Mouse (Mus musculus): ENCODE data around the gene Abhd2. TPM values are rescaled to one million over a fixed set of nuclear protein-coding genes. Genes with fewer than 3 reads are reported as not detected.

The Abhd2 gene
- polyA plus RNA-seq, 1 experiment from 2014 or later, result 10.1 TPM

- H3K9me3 ChIP-seq, result no peaks in the 10 kb centered on the region
- no peaks in the 10 kb centered on the region for H3K36me3 ChIP-seq
- H3K27ac ChIP-seq, result no peak overlapping the region
- H3K27me3 ChIP-seq (ENCODE audit: insufficient read depth, poor library complexity, severe bottlenecking), result 0 out of 2 replicates have a peak, but pooled peaks cover 6% of the 10 kb centered on the region
- DNase-seq (ENCODE audit: low spot score), result no peak
- no peak overlapping the region for H3K4me3 ChIP-seq
- 77% methylated on average over 7 of the region's 7 CpGs for WGBS
- H3K4me1 ChIP-seq (replicated peaks), result peaks cover 10% of the 10 kb centered on the region; the same call in 1 of the 2 replicates
Measured at GRCm38 (mm10) chr7:79247881-79248389, 25.1 kb upstream of the Abhd2 start.

GRCm38 (mm10) chr7:79249581-79249980, 23.4 kb upstream of the Abhd2 start:
- Histone ChIP-seq H3K9me3 (no peaks in the 10 kb centered on the region), H3K4me1 (replicated peaks) (peaks cover 6% of the 10 kb centered on the region; the same call in 1 of the 2 replicates), H3K4me3 (no peak overlapping the region), H3K36me3 (no peaks in the 10 kb centered on the region), H3K27me3 (ENCODE audit: insufficient read depth, poor library complexity, severe bottlenecking) (0 out of 2 replicates have a peak, but pooled peaks cover 2% of the 10 kb centered on the region), H3K27ac (no peak overlapping the region)
- 90% methylated on average over 2 of the region's 2 CpGs for WGBS
- DNase-seq (ENCODE audit: low spot score), result no peak

GRCm38 (mm10) chr7:79254248-79254888, 18.6 kb upstream of the Abhd2 start:
- no peak overlapping the region for H3K4me3 ChIP-seq
- no peaks in the 10 kb centered on the region for H3K36me3 ChIP-seq
- WGBS, result 75% methylated on average over 3 of the region's 3 CpGs
- H3K4me1 ChIP-seq (replicated peaks), result no peaks in the 10 kb centered on the region
- no peak overlapping the region for H3K27ac ChIP-seq
- no peak for DNase-seq (ENCODE audit: low spot score)
- H3K9me3 ChIP-seq, result no peaks in the 10 kb centered on the region
- no peaks in the 10 kb centered on the region for H3K27me3 ChIP-seq (ENCODE audit: insufficient read depth, poor library complexity, severe bottlenecking)

GRCm38 (mm10) chr7:79255350-79255749, 17.6 kb upstream of the Abhd2 start:
- Histone ChIP-seq H3K27ac (no peak overlapping the region), H3K27me3 (ENCODE audit: insufficient read depth, poor library complexity, severe bottlenecking) (no peaks in the 10 kb centered on the region), H3K4me3 (no peak overlapping the region), H3K36me3 (no peaks in the 10 kb centered on the region), H3K9me3 (no peaks in the 10 kb centered on the region), H3K4me1 (replicated peaks) (no peaks in the 10 kb centered on the region)
- no peak for DNase-seq (ENCODE audit: low spot score)
- 93% methylated on average over 7 of the region's 7 CpGs for WGBS

- no peaks in the 10 kb centered on the region for H3K4me1 ChIP-seq (replicated peaks)
- DNase-seq (ENCODE audit: low spot score), result no peak
- no peak overlapping the region for H3K4me3 ChIP-seq
- H3K9me3 ChIP-seq, result no peaks in the 10 kb centered on the region
- H3K36me3 ChIP-seq, result no peaks in the 10 kb centered on the region
- no peak overlapping the region for H3K27ac ChIP-seq
- WGBS, result 83% methylated on average over 10 of the region's 10 CpGs
- no peaks in the 10 kb centered on the region for H3K27me3 ChIP-seq (ENCODE audit: insufficient read depth, poor library complexity, severe bottlenecking)
Measured at GRCm38 (mm10) chr7:79255752-79256151, 17.2 kb upstream of the Abhd2 start.

- no peak overlapping the region for H3K27ac ChIP-seq
- no peaks in the 10 kb centered on the region for H3K9me3 ChIP-seq
- WGBS, result 92% methylated on average over 4 of the region's 4 CpGs
- no peak overlapping the region for H3K4me3 ChIP-seq
- H3K4me1 ChIP-seq (replicated peaks), result no peaks in the 10 kb centered on the region
- no peaks in the 10 kb centered on the region for H3K36me3 ChIP-seq
- DNase-seq (ENCODE audit: low spot score), result no peak
- no peaks in the 10 kb centered on the region for H3K27me3 ChIP-seq (ENCODE audit: insufficient read depth, poor library complexity, severe bottlenecking)
Measured at GRCm38 (mm10) chr7:79256716-79257115, 16.3 kb upstream of the Abhd2 start.

- WGBS, result 88% methylated on average over 10 of the region's 10 CpGs
- no peak overlapping the region for H3K27ac ChIP-seq
- no peaks in the 10 kb centered on the region for H3K27me3 ChIP-seq (ENCODE audit: insufficient read depth, poor library complexity, severe bottlenecking)
- no peaks in the 10 kb centered on the region for H3K4me1 ChIP-seq (replicated peaks)
- no peak overlapping the region for H3K4me3 ChIP-seq
- no peak for DNase-seq (ENCODE audit: low spot score)
- H3K9me3 ChIP-seq, result no peaks in the 10 kb centered on the region
- no peaks in the 10 kb centered on the region for H3K36me3 ChIP-seq
Measured at GRCm38 (mm10) chr7:79258981-79259542, 13.9 kb upstream of the Abhd2 start.

GRCm38 (mm10) chr7:79262478-79262877, 10.5 kb upstream of the Abhd2 start:
- no peaks in the 10 kb centered on the region for H3K4me1 ChIP-seq (replicated peaks)
- 73% methylated on average over 8 of the region's 8 CpGs for WGBS
- no peak overlapping the region for H3K4me3 ChIP-seq
- no peaks in the 10 kb centered on the region for H3K9me3 ChIP-seq
- no peaks in the 10 kb centered on the region for H3K36me3 ChIP-seq
- no peak for DNase-seq (ENCODE audit: low spot score)
- H3K27ac ChIP-seq, result no peak overlapping the region
- H3K27me3 ChIP-seq (ENCODE audit: insufficient read depth, poor library complexity, severe bottlenecking), result no peaks in the 10 kb centered on the region

GRCm38 (mm10) chr7:79263776-79264175, 9.2 kb upstream of the Abhd2 start:
- Histone ChIP-seq H3K36me3 (no peaks in the 10 kb centered on the region), H3K9me3 (no peaks in the 10 kb centered on the region), H3K27me3 (ENCODE audit: insufficient read depth, poor library complexity, severe bottlenecking) (no peaks in the 10 kb centered on the region), H3K27ac (no peak overlapping the region), H3K4me1 (replicated peaks) (0 out of 2 replicates have a peak, but pooled peaks cover 5% of the 10 kb centered on the region), H3K4me3 (no peak overlapping the region)
- 90% methylated on average over 3 of the region's 3 CpGs for WGBS
- DNase-seq (ENCODE audit: low spot score), result no peak

GRCm38 (mm10) chr7:79266228-79266627, 6.8 kb upstream of the Abhd2 start:
- Histone ChIP-seq H3K9me3 (no peaks in the 10 kb centered on the region), H3K27me3 (ENCODE audit: insufficient read depth, poor library complexity, severe bottlenecking) (no peaks in the 10 kb centered on the region), H3K27ac (no peak overlapping the region), H3K36me3 (no peaks in the 10 kb centered on the region), H3K4me1 (replicated peaks) (0 out of 2 replicates have a peak, but pooled peaks cover 5% of the 10 kb centered on the region), H3K4me3 (no peak overlapping the region)
- WGBS, result 79% methylated on average over 4 of the region's 4 CpGs
- no peak for DNase-seq (ENCODE audit: low spot score)

- DNase-seq (ENCODE audit: low spot score), result no peak
- H3K27me3 ChIP-seq (ENCODE audit: insufficient read depth, poor library complexity, severe bottlenecking), result no peaks in the 10 kb centered on the region
- H3K4me3 ChIP-seq, result no peak overlapping the region
- peaks cover 12% of the 10 kb centered on the region for H3K4me1 ChIP-seq (replicated peaks)
- WGBS, result 51% methylated on average over 7 of the region's 7 CpGs
- H3K36me3 ChIP-seq, result no peaks in the 10 kb centered on the region
- no peaks in the 10 kb centered on the region for H3K9me3 ChIP-seq
- H3K27ac ChIP-seq, result no peak overlapping the region
Measured at GRCm38 (mm10) chr7:79267690-79268388, 5.2 kb upstream of the Abhd2 start.

GRCm38 (mm10) chr7:79268897-79269296, 4.1 kb upstream of the Abhd2 start:
- no peak overlapping the region for H3K27ac ChIP-seq
- no peaks in the 10 kb centered on the region for H3K36me3 ChIP-seq
- no peaks in the 10 kb centered on the region for H3K9me3 ChIP-seq
- peaks cover 15% of the 10 kb centered on the region for H3K4me1 ChIP-seq (replicated peaks)
- DNase-seq (ENCODE audit: low spot score), result no peak
- WGBS, result 90% methylated on average over 8 of the region's 8 CpGs
- no peak overlapping the region for H3K4me3 ChIP-seq
- H3K27me3 ChIP-seq (ENCODE audit: insufficient read depth, poor library complexity, severe bottlenecking), result no peaks in the 10 kb centered on the region

- H3K4me3 ChIP-seq, result no peak overlapping the region
- no peaks in the 10 kb centered on the region for H3K9me3 ChIP-seq
- peaks cover 20% of the 10 kb centered on the region for H3K4me1 ChIP-seq (replicated peaks)
- H3K27ac ChIP-seq, result peak overlapping the region; percentile 23; the same call in 1 of the 2 replicates
- DNase-seq (ENCODE audit: low spot score), result no peak
- no peaks in the 10 kb centered on the region for H3K27me3 ChIP-seq (ENCODE audit: insufficient read depth, poor library complexity, severe bottlenecking)
- no peaks in the 10 kb centered on the region for H3K36me3 ChIP-seq
- WGBS, result 67% methylated on average over 8 of the region's 8 CpGs
Measured at GRCm38 (mm10) chr7:79269411-79269810, 3.6 kb upstream of the Abhd2 start.
